Mouse (Mus musculus) frontal cortex, postnatal 36 days (tissue): Measurements from ENCODE around the gene Ebf1.
A peak's percentile ranks its signal among the peaks of the same experiment; 100 is the strongest.

Experiments used
- DNase-seq, 2 experiments: peaks; one replicate each; pipeline ENCODE4 v3.0.0; 2022; ENCODE audit warnings: low spot score in 2 of 2

Gene Ebf1

DNA sequence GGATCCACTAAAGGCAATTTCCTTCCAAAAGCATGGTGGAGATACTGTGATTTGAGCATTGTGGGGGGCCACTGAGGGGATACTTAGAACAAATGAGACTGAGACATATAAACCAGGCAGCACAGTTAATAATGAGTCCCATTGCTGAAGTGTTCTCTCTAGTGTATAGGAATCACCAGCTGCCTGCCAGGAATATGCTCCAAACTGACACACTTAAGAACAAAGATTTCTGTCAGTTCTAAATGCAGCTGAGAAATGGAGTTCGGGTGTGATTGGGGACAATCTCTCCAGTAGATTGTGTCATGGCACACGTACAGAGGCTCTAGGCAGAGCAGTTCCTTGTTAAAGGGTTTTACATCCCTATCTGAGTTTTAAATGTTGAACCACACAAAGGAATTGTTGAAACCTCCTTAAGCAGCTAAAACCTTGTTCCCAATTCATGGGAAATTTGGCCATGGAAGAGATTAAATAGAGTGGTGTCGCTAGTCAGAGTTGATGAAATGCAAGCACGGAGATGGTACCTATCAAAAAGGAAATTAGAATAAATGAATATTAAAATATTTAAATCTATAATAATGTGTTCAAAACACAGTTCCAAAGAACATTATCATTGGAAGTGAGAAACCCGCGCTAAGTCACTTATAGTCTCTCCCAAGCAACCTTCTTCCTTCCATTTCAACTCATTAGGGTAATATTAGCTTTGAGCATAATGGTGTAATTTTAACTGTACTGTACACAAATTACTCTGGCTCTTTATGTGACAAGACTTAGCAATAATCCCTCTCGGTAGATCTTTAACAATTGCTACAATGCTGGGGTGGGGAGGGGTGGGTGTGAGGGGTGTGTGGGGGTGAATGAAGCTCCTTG is 438.9 kb downstream of the Ebf1 start:
- peak in 1 of 2 experiments; percentile 9 for DNase-seq
